9 mouse cellular contexts compared by ENCODE assay signal in genomic region chr15:102406196-102406911, GRCm38 (mm10). TPM values are rescaled to one million over a fixed set of nuclear protein-coding genes. Genes with fewer than 3 reads are reported as not detected.
DNase-seq lines count a peak whose midpoint lies in the region; ATAC-seq and TF ChIP-seq lines count a peak whose summit lies in the region.
"Had no signal": no experiment of that assay in that cellular context is flagged by ENCODE, and none has a peak within 500 bp of the region (broad histone marks: within the 10 kb centered on the region; RNA-seq: fewer than 3 reads in every experiment).

No protein-coding gene starts in this region.

- peak; percentile 31 for ATAC-seq in erythroid progenitor cell, adult 5-6 weeks (replicated peaks; ENCODE audit: low FRiP score, poor library complexity, severe bottlenecking)
- ATAC-seq in heart, embryonic 15.5 days (replicated peaks; ENCODE audit: insufficient number of reproducible peaks, insufficient read depth, low FRiP score, low read depth): peak; percentile 90

- peaks cover 41% of the 10 kb centered on the region for H3K79me2 ChIP-seq in CH12.LX (replicated peaks; ENCODE audit: control insufficient read depth, extremely low read depth, insufficient read depth, poor library complexity, severe bottlenecking)

- H3K4me3 ChIP-seq in CH12.LX (replicated peaks in 1 of 3; ENCODE audit: low read depth in 2 of 3, low read length in 2 of 3, poor library complexity in 1 of 3): peak overlapping the region; percentile 47 to 64 (median 55)
- peak overlapping the region; percentile 79 for H3K4me3 ChIP-seq in heart, embryonic 15.5 days

- no peak for TF ChIP-seq EP300 in CH12.LX (IDR thresholded peaks at IDR 0.05; ENCODE audit: low read length)

- peaks cover 17 to 44% of the 10 kb centered on the region in 2 experiments for H3K4me1 ChIP-seq in CH12.LX (ENCODE audit: control insufficient read depth in 1 of 2, insufficient read depth in 2 of 2)
- H3K4me1 ChIP-seq in heart, embryonic 15.5 days (replicated peaks): peaks cover 41% of the 10 kb centered on the region

- H3K27me3 ChIP-seq in CH12.LX (replicated peaks): no peaks in the 10 kb centered on the region
- H3K27me3 ChIP-seq in heart, embryonic 15.5 days: no peaks in the 10 kb centered on the region

- dilution Hi-C loops in CH12.LX (cut with MboI; ENCODE audit: extremely low pct_ligation_motif_present, extremely low pct_unique_long_range_greater_than_20kb, low sequenced_read_pairs): no loop called here

- H3K9me3 ChIP-seq in CH12.LX (replicated peaks; ENCODE audit: low read length): no peaks in the 10 kb centered on the region
- H3K9me3 ChIP-seq in heart, embryonic 15.5 days (replicated peaks): no peaks in the 10 kb centered on the region

- no peak for TF ChIP-seq RAD21 in CH12.LX (IDR thresholded peaks at IDR 0.05; ENCODE audit: low read depth, low read length)

- H3K9ac ChIP-seq in CH12.LX (ENCODE audit: insufficient read depth, low read depth): peak overlapping the region; percentile 100
- peak overlapping the region; percentile 90 for H3K9ac ChIP-seq in heart, embryonic 15.5 days

- peak overlapping the region; percentile 77 for H3K4me2 ChIP-seq in CH12.LX (ENCODE audit: insufficient read depth, low read depth, poor library complexity, severe bottlenecking)
- peak overlapping the region; percentile 58 for H3K4me2 ChIP-seq in heart, embryonic 15.5 days

- in situ Hi-C loops in CH12.LX (cut with MboI; ENCODE audit: low pct_ligation_motif_present, low pct_unique_long_range_greater_than_20kb, low sequenced_read_pairs): no loop called here

- peak; percentile 88 for DNase-seq in CH12.LX (ENCODE audit: extremely low read depth)
- peak; percentile 67 for DNase-seq in brain, embryonic 14.5 days (ENCODE audit: low read depth)
- peak; percentile 92 to 94 for DNase-seq in kidney, postnatal 36 days
- peak; percentile 88 to 92 for DNase-seq in lung, adult 18-20 months
- peak; percentile 89 for DNase-seq in ovary, adult 18-20 months (ENCODE audit: low spot score)
- peak; percentile 78 for DNase-seq in thymus, postnatal 25 days

- peak; percentile 28; the same call in 1 of the 2 replicates for TF ChIP-seq POLR2A in CH12.LX (IDR thresholded peaks at IDR 0.05; ENCODE audit: low read depth, low read length)
- TF ChIP-seq POLR2A in brain, embryonic 14.5 days (IDR thresholded peaks at IDR 0.05; ENCODE audit: borderline replicate concordance, extremely low read depth, insufficient read depth, insufficient read length, poor library complexity, severe bottlenecking): 0 out of 2 replicates have a peak, but pooled peaks have one; percentile 19

- under 1% methylated on average over 48 of the region's 69 CpGs for WGBS in heart, embryonic 15.5 days

- peaks cover 23 to 36% of the 10 kb centered on the region in 2 experiments for H3K36me3 ChIP-seq in CH12.LX (replicated peaks in 1 of 2; ENCODE audit: control insufficient read depth in 1 of 2, insufficient read depth in 1 of 2, low read length in 1 of 2)
- H3K36me3 ChIP-seq in heart, embryonic 15.5 days: peaks cover 32% of the 10 kb centered on the region

- no peak for TF ChIP-seq CTCF in CH12.LX (conservative IDR thresholded peaks at IDR 0.05 in 1 of 2, IDR thresholded peaks at IDR 0.05 in 1 of 2; ENCODE audit: low read depth in 2 of 2, low read length in 2 of 2)
- TF ChIP-seq CTCF in brain, embryonic 14.5 days (IDR thresholded peaks at IDR 0.05; ENCODE audit: borderline replicate concordance, extremely low read depth, insufficient read depth, insufficient read length): no peak

- H3K27ac ChIP-seq in CH12.LX (ENCODE audit: insufficient read depth, low read depth): peak overlapping the region; percentile 16; the same call in 1 of the 2 replicates
- H3K27ac ChIP-seq in heart, embryonic 15.5 days: peak overlapping the region; percentile 100

TF ChIP-seq in CH12.LX, 34 proteins besides CTCF, POLR2A, EP300 and RAD21:
- TF ChIP-seq MAZ (IDR thresholded peaks at IDR 0.05; ENCODE audit: low read depth, low read length) (peak; percentile 85; the same call in 1 of the 2 replicates), E2F4 (IDR thresholded peaks at IDR 0.05; ENCODE audit: insufficient replicate concordance, low read depth, low read length) (no peak), BHLHE40 (IDR thresholded peaks at IDR 0.05; ENCODE audit: low read depth, low read length) (no peak), MAX (IDR thresholded peaks at IDR 0.05; ENCODE audit: low read length) (no peak), CHD2 (IDR thresholded peaks at IDR 0.05; ENCODE audit: low read length) (peak; percentile 82), ZKSCAN1 (IDR thresholded peaks at IDR 0.05; ENCODE audit: borderline replicate concordance, low read depth, low read length) (no peak), MXI1 (IDR thresholded peaks at IDR 0.05; ENCODE audit: low read depth, low read length) (peak; percentile 27; the same call in 1 of the 2 replicates), PAX5 (IDR thresholded peaks at IDR 0.05; ENCODE audit: low read length) (no peak), SMC3 (IDR thresholded peaks at IDR 0.05; ENCODE audit: low read depth, low read length) (no peak), ELF1 (IDR thresholded peaks at IDR 0.05; ENCODE audit: low read depth, low read length) (0 out of 2 replicates have a peak, but pooled peaks have one; percentile 37)

RNA-seq across cellular contexts. Expression of gene Sp1, which starts 0.4 kb away (rescaled TPM):
- 23.3 and 23.5 TPM in 2 replicates for total RNA-seq in CH12.LX (2012; rRNA removed)
- total RNA-seq in CH12.LX (2014; rRNA removed): 22.3 and 27.1 TPM in 2 replicates
- polyA plus RNA-seq in CH12.LX (2012; ENCODE audit: insufficient read length, low read depth): 25.6 and 31.8 TPM in 2 replicates
- 19.2 and 20.8 TPM in 2 replicates for polyA plus RNA-seq in brain, embryonic 14.5 days (2012; rRNA removed)
- 80.5 and 94.1 TPM in 2 replicates for total RNA-seq in erythroid progenitor cell, adult 5-6 weeks (2015; ENCODE audit: low replicate concordance)
- total RNA-seq in erythroid progenitor cell, adult 5-6 weeks (2017; ENCODE audit: low replicate concordance): 70.4 and 79.1 TPM in 2 replicates
- 4.7 and 5.0 TPM in 2 replicates for polyA plus RNA-seq in heart, embryonic 15.5 days (2015; fragmentation: Nextera tagmentation; extraction: Ambion mirVana)

RNA-seq across cellular contexts. Expression of gene Amhr2, which starts 38.8 kb away (rescaled TPM):
- total RNA-seq in CH12.LX (2012; rRNA removed) (not detected in 2 replicates), CH12.LX (2014; rRNA removed) (not detected in 2 replicates)
- polyA plus RNA-seq in CH12.LX (2012; ENCODE audit: insufficient read length, low read depth): not detected in 2 replicates
- polyA plus RNA-seq in brain, embryonic 14.5 days (2012; rRNA removed): 0.48 and 0.53 TPM in 2 replicates
- not detected in 2 replicates for total RNA-seq in erythroid progenitor cell, adult 5-6 weeks (2015; ENCODE audit: low replicate concordance)
- total RNA-seq in erythroid progenitor cell, adult 5-6 weeks (2017; ENCODE audit: low replicate concordance): 3.6 TPM in 1 of 2 replicates, not detected in the other
- polyA plus RNA-seq in heart, embryonic 15.5 days (2015; fragmentation: Nextera tagmentation; extraction: Ambion mirVana): 4.9 and 5.7 TPM in 2 replicates

RNA-seq across cellular contexts. Expression of gene Sp7, which starts 39.4 kb away (rescaled TPM):
- 0.04 TPM in 1 of 2 replicates, not detected in the other for total RNA-seq in CH12.LX (2012; rRNA removed)
- not detected in 2 replicates for total RNA-seq in CH12.LX (2014; rRNA removed)
- not detected in 2 replicates for polyA plus RNA-seq in CH12.LX (2012; ENCODE audit: insufficient read length, low read depth)
- polyA plus RNA-seq in brain, embryonic 14.5 days (2012; rRNA removed): 0.69 and 4.1 TPM in 2 replicates
- total RNA-seq in erythroid progenitor cell, adult 5-6 weeks (2015; ENCODE audit: low replicate concordance): not detected in 2 replicates
- total RNA-seq in erythroid progenitor cell, adult 5-6 weeks (2017; ENCODE audit: low replicate concordance): not detected in 2 replicates
- 0.15 and 0.22 TPM in 2 replicates for polyA plus RNA-seq in heart, embryonic 15.5 days (2015; fragmentation: Nextera tagmentation; extraction: Ambion mirVana)
- polyA plus RNA-seq: large intestine, adult 2 months had no signal

RNA-seq across cellular contexts. Expression of gene Prr13, which starts 52.5 kb away (rescaled TPM):
- total RNA-seq in CH12.LX (2012; rRNA removed) (34.5 and 36.4 TPM in 2 replicates), CH12.LX (2014; rRNA removed) (26.1 and 32.2 TPM in 2 replicates)
- polyA plus RNA-seq in CH12.LX (2012; ENCODE audit: insufficient read length, low read depth): 94.8 and 131 TPM in 2 replicates
- polyA plus RNA-seq in brain, embryonic 14.5 days (2012; rRNA removed): 94.6 and 117 TPM in 2 replicates
- 45.4 and 56.6 TPM in 2 replicates for total RNA-seq in erythroid progenitor cell, adult 5-6 weeks (2015; ENCODE audit: low replicate concordance)
- total RNA-seq in erythroid progenitor cell, adult 5-6 weeks (2017; ENCODE audit: low replicate concordance): 18.6 and 49.4 TPM in 2 replicates
- polyA plus RNA-seq in heart, embryonic 15.5 days (2015; fragmentation: Nextera tagmentation; extraction: Ambion mirVana): 87.9 and 91.2 TPM in 2 replicates

RNA-seq across cellular contexts. Expression of gene Aaas, which starts 55.8 kb away (rescaled TPM):
- total RNA-seq in CH12.LX (2012; rRNA removed) (95.5 and 98.3 TPM in 2 replicates), CH12.LX (2014; rRNA removed) (107 and 126 TPM in 2 replicates)
- 241 and 266 TPM in 2 replicates for polyA plus RNA-seq in CH12.LX (2012; ENCODE audit: insufficient read length, low read depth)
- 33.6 and 49.2 TPM in 2 replicates for polyA plus RNA-seq in brain, embryonic 14.5 days (2012; rRNA removed)
- 41.9 and 51.5 TPM in 2 replicates for total RNA-seq in erythroid progenitor cell, adult 5-6 weeks (2015; ENCODE audit: low replicate concordance)
- total RNA-seq in erythroid progenitor cell, adult 5-6 weeks (2017; ENCODE audit: low replicate concordance): 18.2 and 49.8 TPM in 2 replicates
- 39.1 and 52.4 TPM in 2 replicates for polyA plus RNA-seq in heart, embryonic 15.5 days (2015; fragmentation: Nextera tagmentation; extraction: Ambion mirVana)

Comparison
In these comparisons a context has a peak if more than half of its experiments do, and no peak if none do; other contexts are left out.
1. Peak in every context shown above with its lines: DNase-seq, ATAC-seq, H3K4me3 ChIP-seq and H3K27ac ChIP-seq.